Mouse (Mus musculus) forebrain, embryonic 10.5 days (tissue): ENCODE data around the gene Snx5. TPM values are rescaled to one million over a fixed set of nuclear protein-coding genes. Genes with fewer than 3 reads are reported as not detected.

Experiments used
- DNase-seq: peaks from one replicate; pipeline ENCODE4 v3.0.0-alpha.2; 2017; ENCODE audit warnings: low spot score; ENCODE audit errors: extremely low spot score
- H3K27ac ChIP-seq: fragments of 300-500 bp; sonication (generic); 2 replicates; pipeline ENCODE4 v1.5.1; 2016; ENCODE audit warnings: mild to moderate bottlenecking
- H3K27me3 ChIP-seq: fragments of 300-500 bp; sonication (generic); 2 replicates; pipeline ENCODE4 v1.6.1; 2016; ENCODE audit warnings: mild to moderate bottlenecking; ENCODE audit not compliant: poor library complexity, severe bottlenecking
- H3K36me3 ChIP-seq: fragments of 300-500 bp; sonication (generic); replicated peaks from 2 replicates; pipeline ENCODE4 v1.6.1; 2016; ENCODE audit warnings: mild to moderate bottlenecking, moderate library complexity
- H3K4me1 ChIP-seq: fragments of 300-500 bp; sonication (generic); 2 replicates; pipeline ENCODE4 v1.6.1; 2016
- H3K4me3 ChIP-seq: fragments of 300-500 bp; sonication (generic); 2 replicates; pipeline ENCODE4 v1.5.1; 2016; ENCODE audit warnings: mild to moderate bottlenecking, moderate library complexity
- H3K9me3 ChIP-seq: fragments of 300-500 bp; sonication (generic); 2 replicates; pipeline ENCODE4 v1.6.1; 2016; ENCODE audit warnings: mild to moderate bottlenecking, moderate library complexity
- WGBS: fragments of 180-500 bp; shearing (Covaris S2); methylation state at CpG from one replicate; pipeline ENCODE4 v1.1.7; 2016; 5-methylcytosine and 5-hydroxymethylcytosine counted together
- polyA plus RNA-seq: library from polyadenylated mRNA; unstranded; fragments of >200 nt; fragmentation: Nextera tagmentation; extraction: Ambion mirVana; gene quantifications from 2 replicates; pipeline ENCODE4 v1.2.1, GENCODE M21; 2016

The Snx5 gene
- polyA plus RNA-seq, 1 experiment from 2014 or later: 133 TPM

DNA sequence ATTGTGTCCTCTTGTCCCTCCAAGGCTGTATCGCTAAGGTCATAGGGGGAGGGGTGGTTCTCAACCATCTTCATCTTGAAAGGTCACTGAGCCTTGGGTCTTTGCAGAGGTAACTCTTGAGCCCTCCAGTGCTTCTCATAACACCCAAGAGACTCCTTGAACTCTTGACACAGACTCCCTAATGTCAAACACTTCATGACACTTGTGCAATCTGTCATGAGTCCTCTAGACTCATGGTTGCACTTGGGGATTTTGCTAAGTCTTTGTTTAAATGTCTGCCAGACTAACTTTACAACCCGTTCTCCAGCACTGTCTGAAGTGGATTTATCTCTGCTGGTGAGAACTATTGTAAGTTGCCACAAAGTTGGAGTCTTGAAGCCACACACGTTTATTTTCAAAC lies 61.3 kb downstream of the Snx5 start:
- Histone ChIP-seq H3K4me3 (no peak overlapping the region), H3K27ac (no peak overlapping the region), H3K27me3 (no peaks in the 10 kb centered on the region), H3K9me3 (no peaks in the 10 kb centered on the region), H3K36me3 (no peaks in the 10 kb centered on the region), H3K4me1 (peaks cover under 1% of the 10 kb centered on the region; the same call in 1 of the 2 replicates)
- DNase-seq: no peak
- WGBS: 91% methylated on average over 3 of the region's 3 CpGs

DNA sequence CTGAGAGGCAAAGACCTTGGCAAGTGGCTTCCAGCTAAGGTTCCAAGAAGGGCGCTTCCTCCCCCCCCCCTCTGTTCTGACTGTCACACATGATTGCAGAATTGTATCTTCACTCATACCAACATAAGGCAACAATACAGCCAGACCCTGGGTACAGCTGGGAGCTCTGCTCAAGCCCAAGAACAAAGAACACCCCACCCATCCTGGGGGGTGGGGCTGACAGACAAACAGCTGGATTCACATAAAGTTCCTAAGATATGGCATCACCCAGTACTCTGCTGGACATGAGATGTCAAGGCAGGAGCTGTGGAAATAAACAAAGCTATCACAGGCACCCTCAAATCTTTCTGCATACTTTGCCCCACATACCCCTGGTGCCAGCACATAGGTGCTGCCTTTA lies 63.3 kb downstream of the Snx5 start:
- H3K27me3 ChIP-seq: no peaks in the 10 kb centered on the region
- no peak for DNase-seq
- no peak overlapping the region for H3K4me3 ChIP-seq
- no peaks in the 10 kb centered on the region for H3K4me1 ChIP-seq
- 89% methylated on average over 1 of the region's 1 CpGs for WGBS
- H3K9me3 ChIP-seq: no peaks in the 10 kb centered on the region
- no peak overlapping the region for H3K27ac ChIP-seq
- no peaks in the 10 kb centered on the region for H3K36me3 ChIP-seq

- no peak overlapping the region for H3K4me3 ChIP-seq
- 87% methylated on average over 5 of the region's 5 CpGs for WGBS
- 0 out of 2 replicates have a peak, but pooled peaks cover 3% of the 10 kb centered on the region for H3K9me3 ChIP-seq
- no peaks in the 10 kb centered on the region for H3K27me3 ChIP-seq
- no peak for DNase-seq
- 0 out of 2 replicates have a peak, but pooled peaks cover 5% of the 10 kb centered on the region for H3K4me1 ChIP-seq
- H3K36me3 ChIP-seq: no peaks in the 10 kb centered on the region
- H3K27ac ChIP-seq: no peak overlapping the region
Measured at GRCm38 (mm10) chr2:144203001-144203400, 67.7 kb downstream of the Snx5 start.

- Histone ChIP-seq H3K27ac (no peak overlapping the region), H3K4me3 (no peak overlapping the region), H3K9me3 (0 out of 2 replicates have a peak, but pooled peaks cover 3% of the 10 kb centered on the region), H3K4me1 (0 out of 2 replicates have a peak, but pooled peaks cover 5% of the 10 kb centered on the region), H3K36me3 (no peaks in the 10 kb centered on the region), H3K27me3 (no peaks in the 10 kb centered on the region)
- no peak for DNase-seq
- 72% methylated on average over 3 of the region's 3 CpGs for WGBS
Measured at GRCm38 (mm10) chr2:144202567-144202966, 68.1 kb downstream of the Snx5 start.

GRCm38 (mm10) chr2:144202151-144202550 lies 68.6 kb downstream of the Snx5 start:
- H3K4me3 ChIP-seq: no peak overlapping the region
- H3K4me1 ChIP-seq: 0 out of 2 replicates have a peak, but pooled peaks cover 5% of the 10 kb centered on the region
- H3K27ac ChIP-seq: no peak overlapping the region
- WGBS: 86% methylated on average over 4 of the region's 4 CpGs
- no peaks in the 10 kb centered on the region for H3K27me3 ChIP-seq
- H3K36me3 ChIP-seq: no peaks in the 10 kb centered on the region
- no peak for DNase-seq
- 0 out of 2 replicates have a peak, but pooled peaks cover 3% of the 10 kb centered on the region for H3K9me3 ChIP-seq

Other genes with a start within 250 kb of the Snx5 start
- not detected in 2 replicates for gene Banf2, start 237.8 kb downstream of the Snx5 start, polyA plus RNA-seq
- gene Mgme1, start 243 bp downstream of the Snx5 start, polyA plus RNA-seq: 27.1 and 28.0 TPM in 2 replicates
- gene Ovol2, start 61.2 kb upstream of the Snx5 start, polyA plus RNA-seq: 0.20 and 0.36 TPM in 2 replicates
- gene Kat14, start 98.1 kb upstream of the Snx5 start, polyA plus RNA-seq: 64.7 and 65.7 TPM in 2 replicates
- 0.81 TPM in 1 of 2 replicates, not detected in the other for gene Pet117, start 98.1 kb upstream of the Snx5 start, polyA plus RNA-seq